In genomic region chr3:137552472-137553336, GRCm38 (mm10) we compare ENCODE assay signal across 23 mouse cellular contexts.
A peak's percentile ranks its signal among the peaks of the same experiment; 100 is the strongest.
DNase-seq lines count a peak whose midpoint lies in the region; ATAC-seq and TF ChIP-seq lines count a peak whose summit lies in the region.
"Had no signal": no experiment of that assay in that cellular context is flagged by ENCODE, and none has a peak within 500 bp of the region (broad histone marks: within the 10 kb centered on the region; RNA-seq: fewer than 3 reads in every experiment).

No protein-coding gene starts in this region.

- H3K36me3 ChIP-seq in kidney, embryonic 15.5 days: no peaks in the 10 kb centered on the region
- no peaks in the 10 kb centered on the region for H3K36me3 ChIP-seq in limb, embryonic 15.5 days
- no peaks in the 10 kb centered on the region for H3K36me3 ChIP-seq in forebrain, embryonic 13.5 days (ENCODE audit: poor library complexity, severe bottlenecking)
- H3K36me3 ChIP-seq: midbrain, embryonic 12.5 days had no signal

- TF ChIP-seq CTCF in brain, embryonic 14.5 days (IDR thresholded peaks at IDR 0.05; ENCODE audit: borderline replicate concordance, extremely low read depth, insufficient read depth, insufficient read length): no peak

- no peaks in the 10 kb centered on the region for H3K9me3 ChIP-seq in kidney, embryonic 15.5 days (replicated peaks)
- H3K9me3 ChIP-seq in limb, embryonic 15.5 days: no peaks in the 10 kb centered on the region
- H3K9me3 ChIP-seq in forebrain, embryonic 13.5 days (replicated peaks): no peaks in the 10 kb centered on the region
- H3K9me3 ChIP-seq: midbrain, embryonic 12.5 days had no signal

- H3K27me3 ChIP-seq in kidney, embryonic 15.5 days: no peaks in the 10 kb centered on the region
- H3K27me3 ChIP-seq in limb, embryonic 15.5 days: no peaks in the 10 kb centered on the region; the same call in 1 of the 2 replicates
- no peaks in the 10 kb centered on the region; the same call in 1 of the 2 replicates for H3K27me3 ChIP-seq in forebrain, embryonic 13.5 days

- 52% methylated on average over 12 of the region's 12 CpGs for whole genome bisulfite sequencing in kidney, embryonic 15.5 days
- 38% methylated on average over 12 of the region's 12 CpGs for WGBS in limb, embryonic 15.5 days
- WGBS in forebrain, embryonic 13.5 days: 87% methylated on average over 12 of the region's 12 CpGs

- peak; percentile 30; the same call in 1 of the 2 replicates for ATAC-seq in kidney, embryonic 15.5 days (replicated peaks; ENCODE audit: low FRiP score)
- ATAC-seq in limb, embryonic 15.5 days (ENCODE audit: insufficient number of reproducible peaks, low FRiP score, low TSS enrichment, low read depth): peak; percentile 73
- no peak for ATAC-seq in forebrain, embryonic 13.5 days
- ATAC-seq: CD4-positive, CD25-positive, alpha-beta regulatory T cell, adult 4 months; forebrain, embryonic 14.5 days; hindbrain, embryonic 16.5 days; liver, postnatal 0 days had no signal

- no peak for TF ChIP-seq POLR2A in brain, embryonic 14.5 days (IDR thresholded peaks at IDR 0.05; ENCODE audit: borderline replicate concordance, extremely low read depth, insufficient read depth, insufficient read length, poor library complexity, severe bottlenecking)

- peak overlapping the region; percentile 28 for H3K27ac ChIP-seq in kidney, embryonic 15.5 days
- no peak overlapping the region for H3K27ac ChIP-seq in limb, embryonic 15.5 days
- no peak overlapping the region for H3K27ac ChIP-seq in forebrain, embryonic 13.5 days
- H3K27ac ChIP-seq: gastrocnemius, adult 2 months; layer of hippocampus, adult 2 months; midbrain, embryonic 12.5 days had no signal

- H3K9ac ChIP-seq in kidney, embryonic 15.5 days: no peak overlapping the region
- H3K9ac ChIP-seq in limb, embryonic 15.5 days: no peak overlapping the region
- H3K9ac ChIP-seq in forebrain, embryonic 13.5 days: no peak overlapping the region
- H3K9ac ChIP-seq: liver, postnatal 0 days; midbrain, embryonic 12.5 days had no signal

- no peak for DNase-seq in kidney, adult 11 months
- DNase-seq in 416B (ENCODE audit: low read depth): peak; percentile 94
- DNase-seq in brain, embryonic 14.5 days (ENCODE audit: low read depth): peak; percentile 13
- no peak for DNase-seq in gastrocnemius, adult 8-10 months (ENCODE audit: low spot score in 2 of 2)
- DNase-seq: adrenal gland, postnatal 25 days; cerebellum, adult 8-10 months; gastrocnemius, adult 2 months; heart, adult 18-20 months; heart, postnatal 4 days; kidney, adult 9 months; left cerebral cortex, postnatal 4 days; liver, postnatal 0 days; retina, postnatal 1 day; right cerebral cortex, postnatal 4 days; thymus, postnatal 4 days had no signal

- H3K4me3 ChIP-seq in kidney, embryonic 15.5 days (replicated peaks): no peak overlapping the region
- no peak overlapping the region for H3K4me3 ChIP-seq in limb, embryonic 15.5 days
- no peak overlapping the region for H3K4me3 ChIP-seq in forebrain, embryonic 13.5 days
- H3K4me3 ChIP-seq: gastrocnemius, adult 2 months; layer of hippocampus, adult 2 months; midbrain, embryonic 12.5 days had no signal

- H3K4me1 ChIP-seq in kidney, embryonic 15.5 days: peaks cover 13% of the 10 kb centered on the region
- H3K4me1 ChIP-seq in limb, embryonic 15.5 days: peaks cover 9% of the 10 kb centered on the region; the same call in 1 of the 2 replicates
- H3K4me1 ChIP-seq in forebrain, embryonic 13.5 days: peaks cover 5% of the 10 kb centered on the region

- no peak overlapping the region for H3K4me2 ChIP-seq in kidney, embryonic 15.5 days
- H3K4me2 ChIP-seq in limb, embryonic 15.5 days: no peak overlapping the region
- H3K4me2 ChIP-seq in forebrain, embryonic 13.5 days: no peak overlapping the region
- H3K4me2 ChIP-seq: midbrain, embryonic 12.5 days had no signal

Comparison
In these comparisons a context has a peak if more than half of its experiments do, and no peak if none do; other contexts are left out.
1. DNase-seq: peak in 416B (single experiment) and brain, embryonic 14.5 days (single experiment); none in kidney, adult 11 months (single experiment) and gastrocnemius, adult 8-10 months (0 of 2).